Mouse (Mus musculus): ENCODE measurements at regions not wholly inside any gene's neighbourhood (a gene's known extent, or its start where the extent isn't known, plus 50 kb on each side); places are given as distances from the start of the nearest gene placed in this dataset.
A peak's percentile ranks its signal among the peaks of the same experiment; 100 is the strongest.

- Histone ChIP-seq H3K27me3 (no peaks in the 10 kb centered on the region), H3K4me1 (replicated peaks) (no peaks in the 10 kb centered on the region), H3K9ac (no peak overlapping the region), H3K27ac (replicated peaks) (no peak overlapping the region), H3K4me2 (no peak overlapping the region), H3K9me3 (replicated peaks) (no peaks in the 10 kb centered on the region), H3K36me3 (replicated peaks) (no peaks in the 10 kb centered on the region), H3K4me3 (replicated peaks) (no peak overlapping the region)
- ATAC-seq (ENCODE audit: insufficient read depth), result no peak
- WGBS (ENCODE audit: insufficient replicate concordance), result 66% methylated on average over 2 of the region's 2 CpGs
Observed at GRCm38 (mm10) chr16:86404309-86404708, 502.7 kb upstream of the Adamts5 start.

- WGBS (ENCODE audit: insufficient replicate concordance), result 61% methylated on average over 1 of the region's 1 CpGs
- Histone ChIP-seq H3K36me3 (replicated peaks) (no peaks in the 10 kb centered on the region), H3K9ac (no peak overlapping the region), H3K27me3 (no peaks in the 10 kb centered on the region), H3K27ac (replicated peaks) (no peak overlapping the region), H3K4me2 (no peak overlapping the region), H3K4me3 (replicated peaks) (no peak overlapping the region), H3K4me1 (replicated peaks) (no peaks in the 10 kb centered on the region), H3K9me3 (replicated peaks) (no peaks in the 10 kb centered on the region)
- ATAC-seq (ENCODE audit: insufficient read depth), result no peak
Observed at GRCm38 (mm10) chr16:86401381-86401780, 499.8 kb upstream of the Adamts5 start.

GRCm38 (mm10) chr16:86399288-86399687, 497.7 kb upstream of the Adamts5 start:
- Histone ChIP-seq H3K27me3 (no peaks in the 10 kb centered on the region), H3K4me2 (no peak overlapping the region), H3K4me1 (replicated peaks) (no peaks in the 10 kb centered on the region), H3K27ac (replicated peaks) (no peak overlapping the region), H3K9ac (no peak overlapping the region), H3K9me3 (replicated peaks) (no peaks in the 10 kb centered on the region), H3K4me3 (replicated peaks) (no peak overlapping the region), H3K36me3 (replicated peaks) (no peaks in the 10 kb centered on the region)
- WGBS (ENCODE audit: insufficient replicate concordance), result 54% methylated on average over 1 of the region's 1 CpGs
- ATAC-seq (ENCODE audit: insufficient read depth), result no peak

- Histone ChIP-seq H3K4me3 (replicated peaks) (no peak overlapping the region), H3K4me2 (no peak overlapping the region), H3K27me3 (no peaks in the 10 kb centered on the region), H3K27ac (replicated peaks) (no peak overlapping the region), H3K36me3 (replicated peaks) (no peaks in the 10 kb centered on the region), H3K4me1 (replicated peaks) (no peaks in the 10 kb centered on the region), H3K9ac (no peak overlapping the region), H3K9me3 (replicated peaks) (no peaks in the 10 kb centered on the region)
- no peak for ATAC-seq (ENCODE audit: insufficient read depth)
- 54% methylated on average over 2 of the region's 2 CpGs for WGBS (ENCODE audit: insufficient replicate concordance)
Observed at GRCm38 (mm10) chr16:86397521-86397920, 495.9 kb upstream of the Adamts5 start.

- Histone ChIP-seq H3K4me2 (no peak overlapping the region), H3K27ac (replicated peaks) (no peak overlapping the region), H3K9ac (no peak overlapping the region), H3K36me3 (replicated peaks) (no peaks in the 10 kb centered on the region), H3K9me3 (replicated peaks) (no peaks in the 10 kb centered on the region), H3K27me3 (no peaks in the 10 kb centered on the region), H3K4me3 (replicated peaks) (no peak overlapping the region), H3K4me1 (replicated peaks) (no peaks in the 10 kb centered on the region)
- peak; percentile 76 for ATAC-seq (ENCODE audit: insufficient read depth)
- 30% methylated on average over 3 of the region's 3 CpGs for WGBS (ENCODE audit: insufficient replicate concordance)
Observed at GRCm38 (mm10) chr16:86389063-86389723, 487.6 kb upstream of the Adamts5 start.

- Histone ChIP-seq H3K9ac (no peak overlapping the region), H3K4me3 (replicated peaks) (no peak overlapping the region), H3K4me1 (replicated peaks) (no peaks in the 10 kb centered on the region), H3K27ac (replicated peaks) (no peak overlapping the region), H3K9me3 (replicated peaks) (no peaks in the 10 kb centered on the region), H3K36me3 (replicated peaks) (no peaks in the 10 kb centered on the region), H3K27me3 (no peaks in the 10 kb centered on the region), H3K4me2 (no peak overlapping the region)
- 56% methylated on average over 1 of the region's 1 CpGs for WGBS (ENCODE audit: insufficient replicate concordance)
- no peak for ATAC-seq (ENCODE audit: insufficient read depth)
Observed at GRCm38 (mm10) chr16:86388128-86388527, 486.5 kb upstream of the Adamts5 start.

- WGBS (ENCODE audit: insufficient replicate concordance), result 36% methylated on average over 3 of the region's 3 CpGs
- Histone ChIP-seq H3K4me3 (replicated peaks) (no peak overlapping the region), H3K27ac (replicated peaks) (no peak overlapping the region), H3K9me3 (replicated peaks) (no peaks in the 10 kb centered on the region), H3K9ac (no peak overlapping the region), H3K4me1 (replicated peaks) (no peaks in the 10 kb centered on the region), H3K4me2 (no peak overlapping the region), H3K27me3 (no peaks in the 10 kb centered on the region), H3K36me3 (replicated peaks) (no peaks in the 10 kb centered on the region)
- ATAC-seq (ENCODE audit: insufficient read depth), result no peak
Observed at GRCm38 (mm10) chr16:86377991-86378390, 476.4 kb upstream of the Adamts5 start.

GRCm38 (mm10) chr16:86371652-86372051, 470.0 kb upstream of the Adamts5 start:
- H3K9ac ChIP-seq, result no peak overlapping the region
- no peak overlapping the region for H3K27ac ChIP-seq (replicated peaks)
- no peak overlapping the region for H3K4me2 ChIP-seq
- no peaks in the 10 kb centered on the region for H3K36me3 ChIP-seq (replicated peaks)
- 44% methylated on average over 4 of the region's 4 CpGs for WGBS (ENCODE audit: insufficient replicate concordance)
- no peak overlapping the region for H3K4me3 ChIP-seq (replicated peaks)
- H3K4me1 ChIP-seq (replicated peaks), result no peaks in the 10 kb centered on the region
- H3K9me3 ChIP-seq (replicated peaks), result no peaks in the 10 kb centered on the region
- ATAC-seq (ENCODE audit: insufficient read depth), result no peak
- H3K27me3 ChIP-seq, result no peaks in the 10 kb centered on the region

GRCm38 (mm10) chr16:86368449-86368848, 466.8 kb upstream of the Adamts5 start:
- no peak overlapping the region for H3K4me3 ChIP-seq (replicated peaks)
- no peaks in the 10 kb centered on the region for H3K4me1 ChIP-seq (replicated peaks)
- WGBS (ENCODE audit: insufficient replicate concordance), result 65% methylated on average over 5 of the region's 5 CpGs
- no peaks in the 10 kb centered on the region for H3K27me3 ChIP-seq
- no peak for ATAC-seq (ENCODE audit: insufficient read depth)
- no peak overlapping the region for H3K4me2 ChIP-seq
- no peaks in the 10 kb centered on the region for H3K9me3 ChIP-seq (replicated peaks)
- no peak overlapping the region for H3K9ac ChIP-seq
- H3K36me3 ChIP-seq (replicated peaks), result no peaks in the 10 kb centered on the region
- H3K27ac ChIP-seq (replicated peaks), result no peak overlapping the region

- WGBS (ENCODE audit: insufficient replicate concordance), result 49% methylated on average over 1 of the region's 1 CpGs
- no peak overlapping the region for H3K9ac ChIP-seq
- no peaks in the 10 kb centered on the region for H3K9me3 ChIP-seq (replicated peaks)
- no peak overlapping the region for H3K4me2 ChIP-seq
- H3K4me3 ChIP-seq (replicated peaks), result no peak overlapping the region
- ATAC-seq (ENCODE audit: insufficient read depth), result no peak
- H3K27ac ChIP-seq (replicated peaks), result no peak overlapping the region
- H3K36me3 ChIP-seq (replicated peaks), result no peaks in the 10 kb centered on the region
- H3K4me1 ChIP-seq (replicated peaks), result no peaks in the 10 kb centered on the region
- no peaks in the 10 kb centered on the region for H3K27me3 ChIP-seq
Observed at GRCm38 (mm10) chr16:86366197-86366596, 464.6 kb upstream of the Adamts5 start.

GRCm38 (mm10) chr16:86361099-86361498, 459.5 kb upstream of the Adamts5 start:
- H3K9ac ChIP-seq, result no peak overlapping the region
- H3K4me3 ChIP-seq (replicated peaks), result no peak overlapping the region
- H3K4me2 ChIP-seq, result no peak overlapping the region
- WGBS (ENCODE audit: insufficient replicate concordance), result 72% methylated on average over 5 of the region's 5 CpGs
- H3K9me3 ChIP-seq (replicated peaks), result no peaks in the 10 kb centered on the region
- no peak for ATAC-seq (ENCODE audit: insufficient read depth)
- no peaks in the 10 kb centered on the region for H3K27me3 ChIP-seq
- H3K27ac ChIP-seq (replicated peaks), result no peak overlapping the region
- H3K4me1 ChIP-seq (replicated peaks), result no peaks in the 10 kb centered on the region
- H3K36me3 ChIP-seq (replicated peaks), result no peaks in the 10 kb centered on the region

GRCm38 (mm10) chr16:86355036-86355435, 453.4 kb upstream of the Adamts5 start:
- WGBS (ENCODE audit: insufficient replicate concordance), result 64% methylated on average over 2 of the region's 2 CpGs
- no peaks in the 10 kb centered on the region for H3K36me3 ChIP-seq (replicated peaks)
- no peaks in the 10 kb centered on the region for H3K4me1 ChIP-seq (replicated peaks)
- no peak for ATAC-seq (ENCODE audit: insufficient read depth)
- no peaks in the 10 kb centered on the region for H3K9me3 ChIP-seq (replicated peaks)
- no peaks in the 10 kb centered on the region for H3K27me3 ChIP-seq
- no peak overlapping the region for H3K4me3 ChIP-seq (replicated peaks)
- no peak overlapping the region for H3K9ac ChIP-seq
- H3K27ac ChIP-seq (replicated peaks), result no peak overlapping the region
- H3K4me2 ChIP-seq, result no peak overlapping the region
